Mouse (Mus musculus) stomach, postnatal 0 days (tissue): ENCODE measurements around the gene Adgrb3. TPM values are rescaled to one million over a fixed set of nuclear protein-coding genes. Genes with fewer than 3 reads are reported as not detected.

Experiments
- ATAC-seq: fragments of 200-750 bp; cut with Nextera tagmentation; 2 replicates; pipeline ENCODE4 v1.8.0; 2017; ENCODE audit not compliant: low FRiP score, low TSS enrichment
- DNase-seq: peaks from one replicate; pipeline ENCODE4 v3.0.0-alpha.2; 2016; ENCODE audit warnings: low spot score
- H3K27ac ChIP-seq: fragments of 300-500 bp; sonication (generic); replicated peaks from 2 replicates; pipeline ENCODE4 v1.5.1; 2014; ENCODE audit warnings: mild to moderate bottlenecking, control low read depth
- H3K27me3 ChIP-seq: fragments of 300-500 bp; sonication (generic); 2 replicates; pipeline ENCODE4 v1.6.1; 2014; ENCODE audit warnings: low read length; ENCODE audit not compliant: control insufficient read depth, insufficient read depth
- H3K36me3 ChIP-seq: fragments of 300-500 bp; sonication (generic); 2 replicates; pipeline ENCODE4 v1.6.1; 2014; ENCODE audit warnings: low read length, mixed read lengths; ENCODE audit not compliant: control insufficient read depth, insufficient read depth
- H3K4me1 ChIP-seq: fragments of 300-500 bp; sonication (generic); replicated peaks from 2 replicates; pipeline ENCODE4 v1.6.1; 2014; ENCODE audit warnings: antibody characterized with exemption; ENCODE audit not compliant: control insufficient read depth, insufficient read depth
- H3K4me2 ChIP-seq: fragments of 300-500 bp; sonication (generic); replicated peaks from 2 replicates; pipeline ENCODE4 v1.6.1; 2014; ENCODE audit warnings: low read depth, mild to moderate bottlenecking, control low read depth, moderate library complexity
- H3K4me3 ChIP-seq: fragments of 300-500 bp; sonication (generic); 2 replicates; pipeline ENCODE4 v1.5.1; 2014; ENCODE audit warnings: low read depth, low read length, control low read depth
- H3K9ac ChIP-seq: fragments of 300-500 bp; sonication (generic); 2 replicates; pipeline ENCODE4 v1.6.1; 2014; ENCODE audit warnings: mild to moderate bottlenecking, low read length, control low read depth, mixed read lengths
- H3K9me3 ChIP-seq: fragments of 300-500 bp; sonication (generic); 2 replicates; pipeline ENCODE4 v1.6.1; 2016; ENCODE audit warnings: low read length; ENCODE audit not compliant: control insufficient read depth
- CTCF ChIP-seq: IDR thresholded peaks from 2 replicates; pipeline ENCODE4 v1.5.1; 2016; ENCODE audit warnings: antibody characterized with exemption, low read depth, mild to moderate bottlenecking, moderate library complexity
- EP300 ChIP-seq: optimal IDR thresholded peaks from 2 replicates; pipeline ENCODE3; 2016; ENCODE audit warnings: antibody characterized with exemption
- WGBS: fragments of 180-500 bp; shearing (Covaris S2); extraction: QIAGEN DNeasy Blood & Tissue Kit; methylation state at CpG from one replicate; pipeline ENCODE4 v1.1.7; 2014; 5-methylcytosine and 5-hydroxymethylcytosine counted together
- polyA plus RNA-seq: library from polyadenylated mRNA; unstranded; fragments of >200 nt; fragmentation: Nextera tagmentation; extraction: Ambion mirVana; gene quantifications from 2 replicates; pipeline ENCODE4 v1.2.1, GENCODE M21; 2015

Gene Adgrb3
- polyA plus RNA-seq, 1 experiment from 2014 or later = 1.8 TPM

DNA sequence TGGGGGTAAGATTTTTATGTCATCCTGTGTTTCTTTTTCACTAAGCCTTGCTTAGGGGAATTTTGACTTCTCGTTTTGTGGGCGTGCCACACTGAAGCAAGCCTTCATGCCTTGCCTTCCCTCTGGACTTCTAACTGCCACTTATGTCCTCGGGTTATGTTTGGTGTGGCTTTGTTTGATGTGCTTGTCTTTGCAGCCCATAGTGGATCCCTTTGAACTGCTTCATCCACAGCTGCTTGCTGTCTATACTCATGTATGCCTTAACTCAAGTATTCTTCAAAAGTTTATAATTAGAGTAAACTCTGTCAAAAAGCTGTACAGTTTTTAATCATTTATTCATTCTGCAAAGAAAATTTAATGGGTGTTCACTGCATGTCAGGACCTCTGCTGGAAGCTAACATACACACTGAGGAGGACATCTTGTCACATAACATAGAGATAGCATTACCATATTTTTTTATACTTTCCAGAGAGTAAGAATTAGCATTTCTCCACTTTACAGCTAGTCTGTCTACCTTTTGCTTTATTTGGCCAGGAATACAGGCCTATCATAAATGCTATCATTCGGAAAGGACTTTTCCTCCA, 748.1 kb downstream of the Adgrb3 start:
- no peak overlapping the region for H3K27ac ChIP-seq
- DNase-seq (no peak), ATAC-seq (no peak)
- H3K4me3 ChIP-seq = no peak overlapping the region
- TF ChIP-seq CTCF (no peak), EP300 (no peak)
- H3K4me2 ChIP-seq = no peak overlapping the region
- 34% methylated on average over 4 of the region's 4 CpGs for WGBS
- no peaks in the 10 kb centered on the region for H3K27me3 ChIP-seq
- H3K9ac ChIP-seq = no peak overlapping the region
- H3K36me3 ChIP-seq = no peaks in the 10 kb centered on the region
- no peaks in the 10 kb centered on the region for H3K9me3 ChIP-seq
- no peaks in the 10 kb centered on the region for H3K4me1 ChIP-seq

DNA sequence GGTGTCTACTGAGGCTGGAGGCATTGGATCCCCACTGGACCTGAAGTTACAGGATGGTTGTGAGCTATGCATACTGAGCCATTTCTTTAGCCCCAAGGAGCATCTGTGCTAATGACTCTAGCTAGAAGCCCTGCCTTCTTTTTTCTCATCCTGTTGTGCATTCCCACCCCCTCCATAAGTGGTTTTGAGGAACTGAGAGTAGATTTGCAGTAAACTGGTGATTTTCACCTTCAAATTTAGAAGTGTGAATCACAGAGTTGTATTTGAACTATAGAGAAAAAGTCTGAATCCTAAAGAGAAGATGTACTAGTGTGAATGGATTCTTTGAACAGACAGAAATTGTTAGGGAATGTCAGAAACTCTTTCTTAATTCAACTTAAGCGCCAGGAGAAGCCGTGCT, 750.1 kb downstream of the Adgrb3 start:
- Histone ChIP-seq H3K4me3 (no peak overlapping the region), H3K27ac (no peak overlapping the region), H3K9me3 (no peaks in the 10 kb centered on the region), H3K4me2 (no peak overlapping the region), H3K27me3 (no peaks in the 10 kb centered on the region), H3K36me3 (no peaks in the 10 kb centered on the region), H3K4me1 (no peaks in the 10 kb centered on the region), H3K9ac (no peak overlapping the region)
- 88% methylated on average over 2 of the region's 2 CpGs for WGBS
- ATAC-seq (no peak), DNase-seq (no peak)
- TF ChIP-seq CTCF = no peak
- no peak for TF ChIP-seq EP300

DNA sequence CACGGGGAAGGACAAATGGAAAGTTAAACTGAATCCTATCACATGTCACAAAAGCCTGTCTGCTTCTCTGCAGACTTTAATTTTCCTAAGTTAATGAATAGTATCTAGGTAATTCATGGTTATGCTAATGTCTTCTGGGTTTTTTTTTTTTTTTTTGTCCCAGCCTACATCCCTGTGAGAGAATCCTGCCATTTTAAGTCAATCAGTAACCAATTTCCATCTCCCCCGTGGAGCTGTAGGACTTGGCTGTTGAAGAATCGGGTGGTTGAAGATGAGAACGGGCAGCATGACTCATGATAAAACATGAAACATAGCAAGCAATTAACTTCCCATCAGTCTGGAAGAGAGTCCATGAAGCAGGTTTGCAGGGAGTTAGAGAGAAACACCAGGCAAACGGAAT, 753.6 kb downstream of the Adgrb3 start:
- WGBS = 74% methylated on average over 5 of the region's 5 CpGs

DNA sequence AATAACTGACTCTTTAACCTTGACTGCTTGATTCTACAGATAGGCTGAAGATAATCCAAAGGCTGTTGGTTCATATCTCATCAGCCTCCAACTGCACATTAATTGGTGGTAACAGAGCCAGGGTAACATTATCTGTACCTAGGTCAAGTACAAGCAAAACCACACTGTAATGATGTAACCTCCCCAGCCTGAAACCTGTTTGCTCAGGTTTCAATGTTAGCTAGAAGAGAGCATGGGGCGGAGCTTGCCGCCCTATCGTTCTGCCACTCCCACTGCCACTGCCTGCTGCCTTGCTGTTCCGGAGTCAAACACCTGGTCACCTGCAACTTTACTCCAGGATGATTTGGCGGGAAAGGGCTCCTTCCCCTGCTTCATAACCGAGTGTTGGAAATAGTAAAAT, 765.5 kb downstream of the Adgrb3 start:
- DNase-seq (peak; percentile 35), ATAC-seq (peak; percentile 70)
- no peaks in the 10 kb centered on the region for H3K27me3 ChIP-seq
- WGBS = 19% methylated on average over 6 of the region's 6 CpGs
- H3K4me3 ChIP-seq = no peak overlapping the region
- no peaks in the 10 kb centered on the region for H3K9me3 ChIP-seq
- no peak overlapping the region for H3K4me2 ChIP-seq
- H3K36me3 ChIP-seq = no peaks in the 10 kb centered on the region
- no peak for TF ChIP-seq EP300
- no peak overlapping the region for H3K27ac ChIP-seq
- H3K4me1 ChIP-seq = no peaks in the 10 kb centered on the region
- no peak overlapping the region for H3K9ac ChIP-seq

More for the DNA sequence above, 753.6 kb downstream of the Adgrb3 start:
- TF ChIP-seq EP300 (no peak), CTCF (no peak)
- H3K27me3 ChIP-seq = no peaks in the 10 kb centered on the region
- no peak overlapping the region for H3K9ac ChIP-seq
- no peaks in the 10 kb centered on the region for H3K4me1 ChIP-seq
- no peak for ATAC-seq
- H3K4me3 ChIP-seq = no peak overlapping the region
- no peak overlapping the region for H3K27ac ChIP-seq
- DNase-seq = no peak
- H3K36me3 ChIP-seq = no peaks in the 10 kb centered on the region
- no peak overlapping the region for H3K4me2 ChIP-seq
- no peaks in the 10 kb centered on the region for H3K9me3 ChIP-seq

DNA sequence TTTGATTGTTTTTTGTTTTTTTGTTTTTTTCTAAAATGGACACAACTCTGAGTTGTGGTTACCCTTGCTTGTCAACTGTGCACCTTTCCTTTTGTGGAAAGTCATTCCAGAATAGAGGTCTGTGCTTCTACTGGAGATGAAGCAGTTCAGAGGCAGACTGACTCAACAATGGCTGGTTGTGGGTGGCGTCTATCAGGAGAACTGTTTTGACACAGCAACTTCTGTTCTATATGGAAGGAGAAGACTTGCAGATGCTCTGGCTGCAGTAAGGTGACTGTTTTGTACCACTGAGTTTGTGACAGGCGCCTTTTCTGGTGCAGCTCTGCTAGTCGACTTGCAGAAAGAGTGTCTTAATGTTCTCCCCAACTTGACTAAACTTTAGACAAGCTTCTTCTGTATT, 768.6 kb downstream of the Adgrb3 start:
- DNase-seq (no peak), ATAC-seq (no peak)
- no peaks in the 10 kb centered on the region for H3K36me3 ChIP-seq
- 77% methylated on average over 3 of the region's 3 CpGs for WGBS
- H3K27me3 ChIP-seq = no peaks in the 10 kb centered on the region
- H3K27ac ChIP-seq = no peak overlapping the region
- no peak overlapping the region for H3K4me2 ChIP-seq
- TF ChIP-seq EP300 (no peak), CTCF (no peak)
- H3K9me3 ChIP-seq = no peaks in the 10 kb centered on the region
- H3K4me3 ChIP-seq = no peak overlapping the region
- no peaks in the 10 kb centered on the region for H3K4me1 ChIP-seq
- H3K9ac ChIP-seq = no peak overlapping the region

DNA sequence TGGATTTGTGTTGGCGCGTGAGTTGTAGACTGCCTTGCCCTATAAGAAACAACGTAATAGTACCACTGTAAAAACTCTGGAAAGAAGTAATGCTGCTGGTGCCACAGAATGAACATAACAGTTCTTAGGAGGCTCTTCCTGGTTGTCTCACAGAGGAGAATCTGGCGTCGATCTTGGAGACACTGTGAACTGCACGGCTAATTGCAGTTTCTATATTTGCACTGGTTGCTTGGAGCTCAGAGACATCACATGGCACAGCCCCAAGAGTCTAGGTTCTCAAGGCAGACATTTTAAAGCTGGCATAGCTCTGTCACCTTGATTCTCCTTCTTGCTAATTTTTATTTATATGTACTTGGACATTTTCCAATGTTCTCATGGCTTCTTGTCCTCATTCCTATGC, 769.3 kb downstream of the Adgrb3 start:
- no peaks in the 10 kb centered on the region for H3K27me3 ChIP-seq
- 74% methylated on average over 6 of the region's 6 CpGs for WGBS
- H3K9ac ChIP-seq = no peak overlapping the region
- H3K27ac ChIP-seq = no peak overlapping the region
- no peaks in the 10 kb centered on the region for H3K4me1 ChIP-seq
- H3K4me2 ChIP-seq = no peak overlapping the region
- no peaks in the 10 kb centered on the region for H3K9me3 ChIP-seq
- H3K4me3 ChIP-seq = no peak overlapping the region
- ATAC-seq (no peak), DNase-seq (no peak)
- TF ChIP-seq CTCF (no peak), EP300 (no peak)
- no peaks in the 10 kb centered on the region for H3K36me3 ChIP-seq
